Mouse (Mus musculus) frontal cortex, postnatal 14 days (tissue): Measurements from ENCODE around the gene Hfe2.
"Not testable (repeated sequence)": the region's sequence is repeated elsewhere in the genome, so short reads cannot be mapped to it uniquely, and the experiment has no call there.

Experiments
- DNase-seq, 2 experiments: peaks; one replicate each; pipeline ENCODE4 v3.0.0; 2022; ENCODE audit warnings: low spot score in 2 of 2

Hfe2 gene

GRCm38 (mm10) chr3:96496620-96497275 lies 28.2 kb upstream of the Hfe2 start:
- not testable (repeated sequence) for DNase-seq

GRCm38 (mm10) chr3:96497451-96498028 lies 27.4 kb upstream of the Hfe2 start:
- peak; percentile 68 to 86 for DNase-seq

GRCm38 (mm10) chr3:96498476-96499245 lies 26.3 kb upstream of the Hfe2 start:
- DNase-seq: no peak

GRCm38 (mm10) chr3:96499481-96500288 lies 25.3 kb upstream of the Hfe2 start:
- DNase-seq: peak; percentile 49 to 77

GRCm38 (mm10) chr3:96500289-96500621 lies 24.7 kb upstream of the Hfe2 start:
- peak; percentile 91 to 97 for DNase-seq

GRCm38 (mm10) chr3:96500691-96501265 lies 24.2 kb upstream of the Hfe2 start:
- DNase-seq: peak; percentile 73 to 88

- DNase-seq: peak; percentile 73 to 90
Measured at GRCm38 (mm10) chr3:96501391-96502115, 23.4 kb upstream of the Hfe2 start.

- DNase-seq: no peak
Measured at GRCm38 (mm10) chr3:96502181-96503082, 22.5 kb upstream of the Hfe2 start.

- DNase-seq: peak; percentile 43 to 75
Measured at GRCm38 (mm10) chr3:96503083-96503450, 21.9 kb upstream of the Hfe2 start.

GRCm38 (mm10) chr3:96503946-96504345 lies 21.0 kb upstream of the Hfe2 start:
- no peak for DNase-seq

- DNase-seq: no peak
Measured at GRCm38 (mm10) chr3:96504931-96505330, 20.0 kb upstream of the Hfe2 start.

- DNase-seq: no peak
Measured at GRCm38 (mm10) chr3:96506396-96507047, 18.4 kb upstream of the Hfe2 start.

GRCm38 (mm10) chr3:96507966-96508365 lies 17.0 kb upstream of the Hfe2 start:
- not testable (repeated sequence) for DNase-seq

- no peak for DNase-seq
Measured at GRCm38 (mm10) chr3:96520171-96520570, 4.8 kb upstream of the Hfe2 start.

- DNase-seq: no peak
Measured at GRCm38 (mm10) chr3:96522149-96522548, 2.8 kb upstream of the Hfe2 start.

GRCm38 (mm10) chr3:96524028-96524810 lies 753 bp upstream of the Hfe2 start:
- no peak for DNase-seq

- no peak for DNase-seq
Measured at GRCm38 (mm10) chr3:96526013-96526762, 1.2 kb downstream of the Hfe2 start.
